Comparison of ENCODE assay signal across 10 mouse cellular contexts in genomic region chr10:96080440-96081381, GRCm38 (mm10). TPM values are rescaled to one million over a fixed set of nuclear protein-coding genes. Genes with fewer than 3 reads are reported as not detected.
DNase-seq lines count a peak whose midpoint lies in the region; ATAC-seq and TF ChIP-seq lines count a peak whose summit lies in the region.
"Had no signal": no experiment of that assay in that cellular context is flagged by ENCODE, and none has a peak within 500 bp of the region (broad histone marks: within the 10 kb centered on the region; RNA-seq: fewer than 3 reads in every experiment).

No protein-coding gene starts in this region.

- peak; percentile 79 for TF ChIP-seq RAD21 in CH12.LX (IDR thresholded peaks at IDR 0.05; ENCODE audit: low read depth, low read length)

- H3K4me2 ChIP-seq in CH12.LX (ENCODE audit: insufficient read depth, low read depth, poor library complexity, severe bottlenecking) = peak overlapping the region; percentile 80
- no peak overlapping the region for H3K4me2 ChIP-seq in limb, embryonic 11.5 days (ENCODE audit: low read depth, severe bottlenecking)
- H3K4me2 ChIP-seq: embryonic facial prominence, embryonic 13.5 days had no signal

- DNase-seq in heart, adult 18-20 months = peak; percentile 16 to 41
- DNase-seq in heart, embryonic 10.5 days (ENCODE audit: low spot score) = no peak
- DNase-seq in CH12.LX (ENCODE audit: extremely low read depth) = peak; percentile 93
- DNase-seq in c-Kit-positive CD71-positive TER-119-positive erythroid progenitor cells, embryonic 14.5 days (ENCODE audit: low spot score) = peak; percentile 53
- DNase-seq in limb, embryonic 11.5 days (ENCODE audit: low spot score) = peak; percentile 51
- peak; percentile 5 for DNase-seq in retina, postnatal 7 days (ENCODE audit: low read depth, low spot score)
- no peak for DNase-seq in right cerebral cortex, postnatal 4 days
- no peak for DNase-seq in cerebellum, adult 9-10 months

- 48% methylated on average over 21 of the region's 21 CpGs for WGBS in heart, embryonic 10.5 days
- 61% methylated on average over 21 of the region's 21 CpGs for WGBS in limb, embryonic 11.5 days

- peak; percentile 83 to 87 for TF ChIP-seq CTCF in CH12.LX (conservative IDR thresholded peaks at IDR 0.05 in 1 of 2, IDR thresholded peaks at IDR 0.05 in 1 of 2; ENCODE audit: low read depth in 2 of 2, low read length in 2 of 2)

- no peaks in the 10 kb centered on the region for H3K9me3 ChIP-seq in heart, embryonic 10.5 days
- H3K9me3 ChIP-seq in CH12.LX (replicated peaks; ENCODE audit: low read length) = no peaks in the 10 kb centered on the region
- no peaks in the 10 kb centered on the region for H3K9me3 ChIP-seq in limb, embryonic 11.5 days (ENCODE audit: control insufficient read depth, low read length)
- H3K9me3 ChIP-seq: embryonic facial prominence, embryonic 13.5 days had no signal

- TF ChIP-seq EP300 in CH12.LX (IDR thresholded peaks at IDR 0.05; ENCODE audit: low read length) = peak; percentile 58

- no peaks in the 10 kb centered on the region for H3K36me3 ChIP-seq in heart, embryonic 10.5 days
- no peaks in the 10 kb centered on the region for H3K36me3 ChIP-seq in CH12.LX (replicated peaks in 1 of 2; ENCODE audit: control insufficient read depth in 1 of 2, insufficient read depth in 1 of 2, low read length in 1 of 2)
- no peaks in the 10 kb centered on the region for H3K36me3 ChIP-seq in limb, embryonic 11.5 days (ENCODE audit: control insufficient read depth, insufficient read depth, low read length)
- H3K36me3 ChIP-seq: embryonic facial prominence, embryonic 13.5 days had no signal

- in situ Hi-C loops in CH12.LX (cut with MboI; ENCODE audit: low pct_ligation_motif_present, low pct_unique_long_range_greater_than_20kb, low sequenced_read_pairs) = loop anchor here (25.0 kb wide), 1 partner anchor 543 kb away; no protein-coding TSS in a partner anchor

- no peak for ATAC-seq in limb, embryonic 11.5 days (ENCODE audit: insufficient number of reproducible peaks, low FRiP score, low TSS enrichment, low read depth)

- no peaks in the 10 kb centered on the region for H3K4me1 ChIP-seq in heart, embryonic 10.5 days
- peaks cover 12 to 37% of the 10 kb centered on the region in 2 experiments; a peak in 3 of 4 replicates for H3K4me1 ChIP-seq in CH12.LX (ENCODE audit: control insufficient read depth in 1 of 2, insufficient read depth in 2 of 2)
- H3K4me1 ChIP-seq in limb, embryonic 11.5 days (ENCODE audit: control insufficient read depth, insufficient read depth, low read length) = no peaks in the 10 kb centered on the region

- dilution Hi-C loops in CH12.LX (cut with MboI; ENCODE audit: extremely low pct_ligation_motif_present, extremely low pct_unique_long_range_greater_than_20kb, low sequenced_read_pairs) = no loop called here

- H3K79me2 ChIP-seq in CH12.LX (replicated peaks; ENCODE audit: control insufficient read depth, extremely low read depth, insufficient read depth, poor library complexity, severe bottlenecking) = no peaks in the 10 kb centered on the region

- no peak overlapping the region for H3K27ac ChIP-seq in heart, embryonic 10.5 days
- peak overlapping the region; percentile 80 for H3K27ac ChIP-seq in CH12.LX (ENCODE audit: insufficient read depth, low read depth)
- no peak overlapping the region for H3K27ac ChIP-seq in limb, embryonic 11.5 days (replicated peaks; ENCODE audit: low read depth, low read length)
- H3K27ac ChIP-seq: embryonic facial prominence, embryonic 13.5 days; macrophage had no signal

- peak; percentile 62 for TF ChIP-seq POLR2A in CH12.LX (IDR thresholded peaks at IDR 0.05; ENCODE audit: low read depth, low read length)

- H3K9ac ChIP-seq in CH12.LX (ENCODE audit: insufficient read depth, low read depth) = peak overlapping the region; percentile 51; the same call in 1 of the 2 replicates
- no peak overlapping the region for H3K9ac ChIP-seq in limb, embryonic 11.5 days (ENCODE audit: low read length)
- H3K9ac ChIP-seq: embryonic facial prominence, embryonic 13.5 days had no signal

- H3K4me3 ChIP-seq in heart, embryonic 10.5 days = no peak overlapping the region
- peak overlapping the region; percentile 24 to 43 (median 40) for H3K4me3 ChIP-seq in CH12.LX (replicated peaks in 1 of 3; ENCODE audit: low read depth in 2 of 3, low read length in 2 of 3, poor library complexity in 1 of 3)
- no peak overlapping the region for H3K4me3 ChIP-seq in limb, embryonic 11.5 days (ENCODE audit: low read depth, low read length)
- H3K4me3 ChIP-seq: embryonic facial prominence, embryonic 13.5 days had no signal

- H3K27me3 ChIP-seq in heart, embryonic 10.5 days (ENCODE audit: insufficient read depth, poor library complexity, severe bottlenecking) = no peaks in the 10 kb centered on the region
- no peaks in the 10 kb centered on the region for H3K27me3 ChIP-seq in CH12.LX (replicated peaks)
- no peaks in the 10 kb centered on the region for H3K27me3 ChIP-seq in limb, embryonic 11.5 days (ENCODE audit: control insufficient read depth, insufficient read depth, low read length)
- H3K27me3 ChIP-seq: embryonic facial prominence, embryonic 13.5 days had no signal

TF ChIP-seq in CH12.LX, 34 proteins besides CTCF, POLR2A, EP300 and RAD21:
- TF ChIP-seq MAFK (IDR thresholded peaks at IDR 0.05; ENCODE audit: insufficient replicate concordance, low read length) (0 out of 2 replicates have a peak, but pooled peaks have one; percentile 25), PAX5 (IDR thresholded peaks at IDR 0.05; ENCODE audit: low read length) (no peak), ELF1 (IDR thresholded peaks at IDR 0.05; ENCODE audit: low read depth, low read length) (peak; percentile 26; the same call in 1 of the 2 replicates), USF1 (IDR thresholded peaks at IDR 0.05; ENCODE audit: low read depth, low read length) (no peak), HCFC1 (IDR thresholded peaks at IDR 0.05; ENCODE audit: low read depth, low read length) (peak; percentile 51), ZC3H11A (IDR thresholded peaks at IDR 0.05; ENCODE audit: low read depth, low read length) (peak; percentile 24; the same call in 1 of the 2 replicates), IRF4 (IDR thresholded peaks at IDR 0.05; ENCODE audit: low read depth, low read length) (peak; percentile 67), TCF12 (IDR thresholded peaks at IDR 0.05; ENCODE audit: low read depth, low read length) (peak; percentile 58), RCOR1 (conservative IDR thresholded peaks at IDR 0.05; ENCODE audit: low read depth, low read length) (peak; percentile 62; the same call in 1 of the 2 replicates), E2F4 (IDR thresholded peaks at IDR 0.05; ENCODE audit: insufficient replicate concordance, low read depth, low read length) (no peak), ZMIZ1 (IDR thresholded peaks at IDR 0.05; ENCODE audit: low read depth, low read length) (0 out of 2 replicates have a peak, but pooled peaks have one; percentile 35), MAX (IDR thresholded peaks at IDR 0.05; ENCODE audit: low read length) (peak; percentile 53), TBP (conservative IDR thresholded peaks at IDR 0.05; ENCODE audit: low read depth, low read length) (peak; percentile 76), NRF1 (IDR thresholded peaks at IDR 0.05; ENCODE audit: low read depth, low read length) (peak; percentile 69), ETS1 (conservative IDR thresholded peaks at IDR 0.05; ENCODE audit: low read depth, low read length) (peak; percentile 72), KAT2A (IDR thresholded peaks at IDR 0.05; ENCODE audit: insufficient replicate concordance, low read length) (0 out of 2 replicates have a peak, but pooled peaks have one; percentile 58), ZKSCAN1 (IDR thresholded peaks at IDR 0.05; ENCODE audit: borderline replicate concordance, low read depth, low read length) (no peak), JUND (conservative IDR thresholded peaks at IDR 0.05; ENCODE audit: low read depth, low read length) (peak; percentile 62; the same call in 1 of the 2 replicates), NELFE (IDR thresholded peaks at IDR 0.05; ENCODE audit: low read depth, low read length) (peak; percentile 78; the same call in 1 of the 2 replicates), MEF2A (IDR thresholded peaks at IDR 0.05; ENCODE audit: borderline replicate concordance, low read depth, low read length) (peak; percentile 94; the same call in 1 of the 2 replicates), UBTF (IDR thresholded peaks at IDR 0.05; ENCODE audit: low read depth, low read length) (no peak), SIN3A (IDR thresholded peaks at IDR 0.05; ENCODE audit: low read length) (peak; percentile 64), CHD2 (IDR thresholded peaks at IDR 0.05; ENCODE audit: low read length) (peak; percentile 84), ZNF384 (IDR thresholded peaks at IDR 0.05; ENCODE audit: low read depth, low read length) (peak; percentile 80), MYC (IDR thresholded peaks at IDR 0.05; ENCODE audit: low read depth, low read length) (peak; percentile 86; the same call in 1 of the 2 replicates), CHD1 (IDR thresholded peaks at IDR 0.05; ENCODE audit: low read depth, low read length) (no peak), JUN (IDR thresholded peaks at IDR 0.05; ENCODE audit: insufficient read depth, low read depth, low read length) (peak; percentile 21; the same call in 1 of the 2 replicates), USF2 (conservative IDR thresholded peaks at IDR 0.05; ENCODE audit: low read depth, low read length) (no peak), GABPA (IDR thresholded peaks at IDR 0.05; ENCODE audit: insufficient replicate concordance, low read depth, low read length) (no peak), BHLHE40 (IDR thresholded peaks at IDR 0.05; ENCODE audit: low read depth, low read length) (peak; percentile 46), POLR2AphosphoS2 (IDR thresholded peaks at IDR 0.05; ENCODE audit: low read depth, low read length) (no peak), MXI1 (IDR thresholded peaks at IDR 0.05; ENCODE audit: low read depth, low read length) (peak; percentile 27; the same call in 1 of the 2 replicates), SMC3 (IDR thresholded peaks at IDR 0.05; ENCODE audit: low read depth, low read length) (peak; percentile 71), MAZ (IDR thresholded peaks at IDR 0.05; ENCODE audit: low read depth, low read length) (peak; percentile 76)

RNA-seq across cellular contexts. Expression of gene Gm5426, which starts 55.7 kb away (rescaled TPM):
- not detected for total RNA-seq in heart, adult 18-20 months (2021)
- polyA plus RNA-seq in heart, embryonic 10.5 days (2016; fragmentation: Nextera tagmentation; extraction: Ambion mirVana) = not detected in 2 replicates
- total RNA-seq in CH12.LX (2012; rRNA removed) (not detected in 2 replicates), CH12.LX (2014; rRNA removed) (not detected in 2 replicates)
- not detected in 2 replicates for polyA plus RNA-seq in CH12.LX (2012; ENCODE audit: insufficient read length, low read depth)
- polyA plus RNA-seq in limb, embryonic 11.5 days (2014; fragmentation: Nextera tagmentation; extraction: Ambion mirVana) = not detected in 2 replicates
- polyA plus RNA-seq: embryonic facial prominence, embryonic 13.5 days; macrophage had no signal

Comparison
In these comparisons a context has a peak if more than half of its experiments do, and no peak if none do; other contexts are left out.
1. DNase-seq: peak in heart, adult 18-20 months (2 of 2), CH12.LX (single experiment), c-Kit-positive CD71-positive TER-119-positive erythroid progenitor cells, embryonic 14.5 days (single experiment), limb, embryonic 11.5 days (single experiment) and retina, postnatal 7 days (single experiment); none in heart, embryonic 10.5 days (single experiment), right cerebral cortex, postnatal 4 days (single experiment) and cerebellum, adult 9-10 months (single experiment).
2. H3K4me3 ChIP-seq: peak in CH12.LX (3 of 3); none in heart, embryonic 10.5 days (single experiment) and limb, embryonic 11.5 days (single experiment).